Mouse (Mus musculus): ENCODE measurements at regions not wholly inside any gene's neighbourhood (a gene's known extent, or its start where the extent isn't known, plus 50 kb on each side); places are given as distances from the start of the nearest gene placed in this dataset.

- DNase-seq = peak; percentile 13
- intact Hi-C loops (cut with DNase I) = no loop called here
Observed at GRCm38 (mm10) chr16:30158184-30158583, 94.0 kb downstream of the Hes1 start.

GRCm38 (mm10) chr16:30160399-30160798 lies 96.2 kb downstream of the Hes1 start:
- DNase-seq = no peak
- intact Hi-C loops (cut with DNase I) = no loop called here

DNA sequence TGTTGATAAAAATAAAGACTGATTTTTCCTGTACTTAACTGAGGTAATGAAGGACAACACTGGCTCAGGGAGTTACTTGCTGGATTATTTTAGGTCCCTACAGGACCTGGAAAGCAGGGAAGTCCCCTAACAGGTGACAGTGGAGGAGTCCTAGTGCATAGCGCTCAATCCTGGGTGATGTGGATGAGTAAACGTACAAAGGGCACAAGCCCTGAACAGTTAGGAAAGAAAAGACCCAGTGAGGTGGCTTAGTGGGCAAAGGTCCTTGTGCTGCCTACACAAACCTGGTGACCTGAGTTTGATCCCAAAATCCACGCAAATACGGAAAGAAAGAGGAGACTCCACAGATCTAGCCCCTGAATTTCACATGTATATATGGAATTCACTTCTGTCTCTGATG lies 99.1 kb downstream of the Hes1 start:
- intact Hi-C loops (cut with DNase I) = no loop called here
- DNase-seq = no peak

GRCm38 (mm10) chr16:30165667-30166180 lies 101.5 kb downstream of the Hes1 start:
- no peak for DNase-seq
- intact Hi-C loops (cut with DNase I) = no loop called here

DNA sequence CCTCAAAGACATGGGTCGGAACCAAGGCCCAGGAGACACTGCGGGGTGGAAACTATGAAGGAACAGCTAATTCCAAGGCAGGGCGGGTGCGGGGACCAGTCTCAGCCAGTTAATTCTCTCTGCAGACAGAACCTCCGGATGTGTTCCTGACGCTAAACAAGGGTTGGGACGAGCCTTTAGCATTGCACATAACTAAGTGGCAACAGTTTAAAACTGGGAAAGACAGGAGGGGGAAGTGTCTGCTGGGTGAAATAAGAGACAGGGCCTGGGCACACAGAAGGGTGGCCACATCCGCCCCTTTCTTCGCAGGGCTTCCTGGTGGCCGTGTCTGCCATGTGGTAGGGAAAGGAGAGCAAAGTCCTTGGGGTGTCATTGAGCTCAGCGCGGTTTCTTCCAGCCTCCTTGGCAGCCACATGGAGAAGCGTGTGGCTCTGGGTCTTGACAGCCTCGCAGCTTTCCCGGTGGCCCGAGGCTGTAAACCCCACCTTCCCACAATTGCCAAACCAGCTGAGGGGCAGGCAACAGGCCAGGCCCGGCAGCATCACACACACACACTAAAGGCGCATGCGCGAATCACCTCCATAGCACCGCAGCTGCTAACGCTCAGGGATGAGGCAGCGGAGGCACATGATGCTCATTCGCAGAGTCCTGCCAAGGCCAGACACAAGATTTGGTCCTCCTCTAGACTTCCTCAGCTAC lies 95.8 kb downstream of the Cpn2 start:
- intact Hi-C loops (cut with DNase I) = no loop called here

GRCm38 (mm10) chr16:30172136-30172731 lies 95.1 kb downstream of the Cpn2 start:
- intact Hi-C loops (cut with DNase I) = no loop called here
- DNase-seq = no peak

More for the DNA sequence above, 95.8 kb downstream of the Cpn2 start:
- peak; percentile 90 for DNase-seq

- peak; percentile 85 for DNase-seq
- intact Hi-C loops (cut with DNase I) = no loop called here
Observed at GRCm38 (mm10) chr16:30172798-30173202, 94.5 kb downstream of the Cpn2 start.

DNA sequence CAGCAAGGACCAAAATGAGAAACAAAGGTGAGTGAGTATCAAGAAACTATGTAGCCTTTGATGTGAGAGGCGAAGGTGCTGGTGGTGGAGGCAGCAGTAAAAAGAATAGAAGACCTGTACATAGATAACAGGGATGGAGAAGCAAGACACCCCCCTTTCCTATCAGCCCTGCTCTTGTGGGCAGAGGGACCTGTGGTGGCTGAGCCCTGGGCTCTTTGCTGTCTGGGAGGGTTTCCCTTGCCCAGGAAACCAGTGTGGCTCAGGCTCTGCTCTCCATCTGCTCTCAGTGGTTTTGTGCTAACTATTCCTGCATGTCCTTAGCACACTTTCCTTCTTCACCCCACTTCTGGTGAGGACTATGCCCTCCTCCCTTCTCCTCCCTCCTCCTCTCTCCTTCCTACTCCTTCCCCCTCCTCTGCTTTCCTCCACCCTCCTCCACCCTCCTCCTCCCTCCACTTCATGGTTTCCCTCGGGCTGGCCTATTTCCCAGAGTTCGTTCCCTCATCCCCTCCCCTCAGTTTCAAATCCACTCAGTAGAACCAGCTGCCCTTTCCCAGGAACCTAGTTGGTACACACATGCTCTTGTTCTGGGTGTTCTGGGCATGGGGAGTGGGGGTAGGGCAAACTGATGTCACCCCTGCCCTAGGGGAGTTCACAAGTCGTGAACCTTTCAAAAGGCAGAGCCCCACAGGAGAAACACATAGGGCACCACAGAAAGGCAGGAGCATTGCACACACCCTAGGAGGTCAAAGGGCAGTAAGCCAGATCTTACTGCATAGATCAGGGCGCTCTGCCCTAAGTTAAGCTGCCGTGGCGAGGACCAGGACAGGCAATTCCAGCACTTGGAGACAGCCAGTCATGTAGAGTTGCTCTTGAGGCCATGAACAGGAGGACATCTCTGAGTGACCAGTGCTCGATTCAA lies 93.1 kb downstream of the Cpn2 start:
- intact Hi-C loops (cut with DNase I) = no loop called here
- peak; percentile 71 for DNase-seq

- intact Hi-C loops (cut with DNase I) = no loop called here
- DNase-seq = no peak
Observed at GRCm38 (mm10) chr16:30176306-30176705, 91.0 kb downstream of the Cpn2 start.

- no peak for DNase-seq
- intact Hi-C loops (cut with DNase I) = no loop called here
Observed at GRCm38 (mm10) chr16:30177769-30178168, 89.5 kb downstream of the Cpn2 start.

GRCm38 (mm10) chr16:30178596-30178995 lies 88.7 kb downstream of the Cpn2 start:
- intact Hi-C loops (cut with DNase I) = no loop called here
- no peak for DNase-seq

- DNase-seq = no peak
- intact Hi-C loops (cut with DNase I) = no loop called here
Observed at GRCm38 (mm10) chr16:30179504-30179976, 87.8 kb downstream of the Cpn2 start.

DNA sequence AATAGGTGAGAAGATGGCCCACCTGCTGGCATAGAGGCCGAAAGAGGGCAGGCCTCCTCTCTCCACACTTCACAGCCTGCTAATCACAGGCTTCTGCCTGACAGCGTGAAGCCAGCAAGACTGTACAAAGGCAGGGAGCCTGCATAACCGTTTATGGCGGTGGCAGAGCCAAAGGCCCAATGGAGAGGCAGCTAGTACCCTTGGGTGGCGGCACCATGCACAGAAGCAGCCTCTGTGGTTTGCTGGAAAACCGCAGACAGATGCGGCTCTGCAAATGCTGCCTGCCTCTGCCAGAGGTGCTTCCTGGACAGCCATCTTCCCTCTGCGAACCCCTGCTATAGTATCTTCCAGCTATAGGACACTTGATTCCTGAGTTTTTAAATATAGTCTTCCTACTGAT lies 86.2 kb downstream of the Cpn2 start:
- no peak for DNase-seq
- intact Hi-C loops (cut with DNase I) = no loop called here

GRCm38 (mm10) chr16:30184591-30185265 lies 82.6 kb downstream of the Cpn2 start:
- intact Hi-C loops (cut with DNase I) = loop anchor here (5.0 kb wide), 1 partner anchor 117 kb away; no protein-coding TSS in a partner anchor
- DNase-seq = peak; percentile 66

DNA sequence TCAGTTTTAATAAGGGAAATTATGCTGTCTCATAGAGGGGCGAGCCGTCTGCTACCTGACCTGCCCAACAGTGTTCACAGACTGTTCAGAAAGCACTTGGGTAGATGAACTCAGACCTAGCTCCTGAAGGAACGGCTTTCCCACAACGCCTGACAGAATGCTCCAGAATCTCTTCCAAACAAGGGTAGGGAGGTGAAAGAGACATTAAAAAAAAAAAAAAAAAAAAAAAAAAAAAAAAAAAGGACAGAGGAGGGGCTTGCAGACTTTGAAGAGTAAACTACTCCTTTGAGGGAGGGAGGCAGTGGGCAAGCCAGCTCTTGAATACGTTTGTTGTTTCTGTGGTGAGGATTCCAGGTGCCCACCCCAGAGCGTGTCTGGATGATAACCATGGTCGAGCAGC lies 81.6 kb downstream of the Cpn2 start:
- no peak for DNase-seq
- intact Hi-C loops (cut with DNase I) = loop anchor here (5.0 kb wide), 1 partner anchor 118 kb away; no protein-coding TSS in a partner anchor

- DNase-seq = no peak
- intact Hi-C loops (cut with DNase I) = loop anchor here (5.0 kb wide), 1 partner anchor 119 kb away; no protein-coding TSS in a partner anchor
Observed at GRCm38 (mm10) chr16:30186201-30186700, 81.0 kb downstream of the Cpn2 start.

- intact Hi-C loops (cut with DNase I) = loop anchor here (5.0 kb wide), 1 partner anchor 119 kb away; no protein-coding TSS in a partner anchor
- no peak for DNase-seq
Observed at GRCm38 (mm10) chr16:30186701-30187270, 80.5 kb downstream of the Cpn2 start.

GRCm38 (mm10) chr16:30187400-30187799 lies 79.9 kb downstream of the Cpn2 start:
- intact Hi-C loops (cut with DNase I) = loop anchor here (5.0 kb wide), 1 partner anchor 120 kb away; no protein-coding TSS in a partner anchor
- DNase-seq = no peak

DNA sequence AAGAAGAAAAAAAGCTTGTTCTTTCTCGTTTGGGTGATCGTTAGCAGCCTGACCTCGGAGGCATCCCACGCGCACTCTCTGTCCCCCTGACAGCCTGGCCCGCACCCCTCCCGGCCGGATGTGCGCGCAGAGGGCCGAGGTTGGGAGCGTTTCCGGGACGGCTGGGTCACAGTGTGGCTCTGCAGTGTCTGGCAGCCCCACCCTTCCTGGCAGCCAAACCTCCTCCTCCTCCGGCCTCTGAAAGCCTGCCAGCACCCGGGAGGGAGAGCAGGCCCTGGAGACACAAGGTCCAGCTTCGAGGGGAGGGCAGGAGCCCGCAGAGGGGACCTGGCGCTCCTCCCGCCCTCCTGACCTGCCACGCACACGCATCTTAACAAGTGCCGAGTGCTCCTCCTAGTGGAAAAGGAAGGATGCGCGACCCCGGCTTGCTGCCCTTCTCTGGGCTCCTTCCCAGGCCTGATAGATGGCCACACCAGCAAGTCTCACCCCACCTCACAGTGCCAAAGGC lies 79.3 kb downstream of the Cpn2 start:
- intact Hi-C loops (cut with DNase I) = loop anchor here (5.0 kb wide), 1 partner anchor 121 kb away; no protein-coding TSS in a partner anchor
- DNase-seq = peak; percentile 94
